Mouse (Mus musculus): ENCODE measurements around the gene Boc.

DNA sequence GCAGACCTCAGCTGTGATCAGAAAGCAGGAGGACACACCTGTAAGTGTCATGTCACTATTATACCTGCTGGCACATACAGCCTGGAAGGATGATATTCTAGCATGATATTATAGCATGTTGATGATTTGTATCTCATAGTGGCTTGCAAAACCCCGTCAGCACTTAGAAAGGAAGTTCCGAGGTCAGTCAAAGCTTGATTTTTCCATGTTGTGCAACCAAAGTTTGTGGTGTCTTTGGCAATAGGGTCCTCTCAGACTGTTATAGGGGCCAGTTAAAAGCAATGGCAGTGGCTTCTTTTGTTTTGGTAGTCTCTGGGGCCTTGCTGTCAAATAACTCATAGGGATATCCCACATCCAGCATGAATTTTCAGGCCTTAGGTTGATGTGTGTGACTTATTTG is 100.8 kb downstream of the Boc start:
- TF ChIP-seq CTCF (IDR thresholded peaks at IDR 0.05; ENCODE audit: low read depth, low read length): no peak
- TF ChIP-seq POLR2A (IDR thresholded peaks at IDR 0.05; ENCODE audit: insufficient read depth, low read length): no peak
- no peak for TF ChIP-seq EP300 (IDR thresholded peaks at IDR 0.05; ENCODE audit: insufficient read depth, low read depth, low read length)

Data from ES-Bruce4 (cell line).